Mouse (Mus musculus) MEL (cell line): ENCODE data around the gene Znrf1. TPM values are rescaled to one million over a fixed set of nuclear protein-coding genes. Genes with fewer than 3 reads are reported as not detected.

Experiments
- DNase-seq: peaks from one replicate; pipeline ENCODE4 v3.0.0; 2011; ENCODE audit warnings: low read depth, low spot score
- H3K27ac ChIP-seq: 2 replicates; pipeline ENCODE4 v1.5.1; 2012; ENCODE audit warnings: low read depth, mild to moderate bottlenecking, control low read depth, low read length, moderate library complexity; ENCODE audit not compliant: control insufficient read depth
- H3K27me3 ChIP-seq, 2 experiments: fragments of 150-350 bp in 1 of 2; sonication (generic) in 1 of 2; 2 replicates each; pipeline ENCODE4 v1.6.1; 2012; ENCODE audit warnings: low read length in 2 of 2, mild to moderate bottlenecking in 2 of 2, improper control_type of control experiment in 1 of 2, moderate library complexity in 1 of 2; ENCODE audit not compliant: insufficient read depth in 2 of 2, control insufficient read depth in 1 of 2
- H3K36me3 ChIP-seq, 2 experiments: 2 replicates each; pipeline ENCODE4 v1.6.1; 2012 to 2014; ENCODE audit warnings: low read length in 2 of 2, improper control_type of control experiment in 1 of 2, inconsistent platforms in 1 of 2, mild to moderate bottlenecking in 1 of 2; ENCODE audit not compliant: insufficient read depth in 2 of 2, control insufficient read depth in 1 of 2
- H3K4me1 ChIP-seq, 2 experiments: fragments of 150-350 bp in 1 of 2; sonication (generic) in 1 of 2; 2 replicates each; pipeline ENCODE4 v1.6.1; 2012; ENCODE audit warnings: low read length in 2 of 2, improper control_type of control experiment in 1 of 2, mild to moderate bottlenecking in 1 of 2; ENCODE audit not compliant: insufficient read depth in 2 of 2, control insufficient read depth in 1 of 2
- H3K4me3 ChIP-seq, 2 experiments: fragments of 150-350 bp in 1 of 2; sonication (generic) in 1 of 2; 2 replicates each; pipeline ENCODE4 v1.5.1; 2012; ENCODE audit warnings: low read depth in 2 of 2, low read length in 2 of 2, mild to moderate bottlenecking in 2 of 2, moderate library complexity in 2 of 2, control low read depth in 1 of 2, improper control_type of control experiment in 1 of 2; ENCODE audit not compliant: control insufficient read depth in 1 of 2, insufficient read depth in 1 of 2
- H3K79me2 ChIP-seq: 2 replicates; pipeline ENCODE4 v1.6.1; 2012; ENCODE audit warnings: mild to moderate bottlenecking, low read length, moderate library complexity; ENCODE audit not compliant: control insufficient read depth, poor library complexity, insufficient read depth
- H3K9ac ChIP-seq: 2 replicates; pipeline ENCODE4 v1.6.1; 2012; ENCODE audit warnings: low read depth, mild to moderate bottlenecking, control low read depth, low read length, moderate library complexity; ENCODE audit not compliant: control insufficient read depth, poor library complexity, severe bottlenecking
- H3K9me3 ChIP-seq: fragments of 150-350 bp; sonication (generic); replicated peaks from 2 replicates; pipeline ENCODE4 v1.6.1; 2012; ENCODE audit warnings: mild to moderate bottlenecking, low read length, improper control_type of control experiment, moderate library complexity; ENCODE audit not compliant: insufficient read depth
- BHLHE40 ChIP-seq: IDR thresholded peaks from 2 replicates; pipeline ENCODE4 v1.6.1; 2012; ENCODE audit warnings: low read depth, mild to moderate bottlenecking, inconsistent platforms, low read length, improper control_type of control experiment, borderline replicate concordance
- CTCF ChIP-seq, 3 experiments: IDR thresholded peaks in 2 of 3; conservative IDR thresholded peaks in 1 of 3; 2 replicates each; pipeline ENCODE4 v1.5.1; 2011 to 2012; ENCODE audit warnings: low read length in 3 of 3, low read depth in 2 of 3, mild to moderate bottlenecking in 2 of 3, improper control_type of control experiment in 1 of 3, inconsistent platforms in 1 of 3, mixed read lengths in 1 of 3, moderate library complexity in 1 of 3; ENCODE audit not compliant: control insufficient read depth in 1 of 3, insufficient read depth in 1 of 3, poor library complexity in 1 of 3, severe bottlenecking in 1 of 3
- E2F4 ChIP-seq: IDR thresholded peaks from 2 replicates; pipeline ENCODE4 v1.6.1; 2011; ENCODE audit warnings: low read depth, low read length, improper control_type of control experiment, borderline replicate concordance
- EP300 ChIP-seq, 2 experiments: IDR thresholded peaks; 2 replicates each; pipeline ENCODE4 v1.6.1; 2011; ENCODE audit warnings: improper control_type of control experiment in 2 of 2, low read length in 2 of 2, low read depth in 1 of 2, mild to moderate bottlenecking in 1 of 2
- GABPA ChIP-seq: IDR thresholded peaks from 2 replicates; pipeline ENCODE4 v1.6.1; 2012; ENCODE audit warnings: low read depth, mild to moderate bottlenecking, inconsistent platforms, low read length, improper control_type of control experiment, moderate library complexity
- GATA1 ChIP-seq: IDR thresholded peaks from 2 replicates; pipeline ENCODE4 v1.6.1; 2011; ENCODE audit warnings: low read depth, low read length, improper control_type of control experiment
- HCFC1 ChIP-seq: IDR thresholded peaks from 2 replicates; pipeline ENCODE4 v1.6.1; 2012; ENCODE audit warnings: low read depth, mild to moderate bottlenecking, inconsistent platforms, low read length, improper control_type of control experiment, moderate library complexity
- JUND ChIP-seq: IDR thresholded peaks from 2 replicates; pipeline ENCODE4 v1.6.1; 2011; ENCODE audit warnings: low read depth, mild to moderate bottlenecking, improper control_type of control experiment, low read length
- MAX ChIP-seq: IDR thresholded peaks from 2 replicates; pipeline ENCODE4 v1.6.1; 2011; ENCODE audit warnings: low read length, improper control_type of control experiment
- MAZ ChIP-seq: IDR thresholded peaks from 2 replicates; pipeline ENCODE4 v1.6.1; 2012; ENCODE audit warnings: low read depth, mild to moderate bottlenecking, inconsistent platforms, low read length, improper control_type of control experiment
- NELFE ChIP-seq: IDR thresholded peaks from 2 replicates; pipeline ENCODE4 v1.6.1; 2011; ENCODE audit warnings: low read depth, low read length, improper control_type of control experiment
- NRF1 ChIP-seq: IDR thresholded peaks from 2 replicates; pipeline ENCODE4 v1.6.1; 2014; ENCODE audit warnings: low read depth, mild to moderate bottlenecking, inconsistent platforms, low read length, improper control_type of control experiment, moderate library complexity; ENCODE audit not compliant: poor library complexity, insufficient read depth, severe bottlenecking
- POLR2AphosphoS5 ChIP-seq: IDR thresholded peaks from 2 replicates; pipeline ENCODE4 v1.6.1; 2012; ENCODE audit warnings: low read depth, borderline replicate concordance, mild to moderate bottlenecking, inconsistent platforms, low read length, moderate library complexity, mixed read lengths
- SMC3 ChIP-seq: IDR thresholded peaks from 2 replicates; pipeline ENCODE4 v1.6.1; 2011; ENCODE audit warnings: low read depth, low read length, improper control_type of control experiment
- TBP ChIP-seq: IDR thresholded peaks from 2 replicates; pipeline ENCODE4 v1.8.0; 2011; ENCODE audit warnings: low read depth, low read length, improper control_type of control experiment
- TCF12 ChIP-seq: IDR thresholded peaks from 2 replicates; pipeline ENCODE4 v1.6.1; 2014; ENCODE audit warnings: low read depth, mild to moderate bottlenecking, inconsistent platforms, low read length, improper control_type of control experiment, moderate library complexity
- USF1 ChIP-seq: IDR thresholded peaks from 2 replicates; pipeline ENCODE4 v1.6.1; 2014; ENCODE audit warnings: low read depth, mild to moderate bottlenecking, inconsistent platforms, low read length, improper control_type of control experiment, moderate library complexity
- USF2 ChIP-seq, 2 experiments: IDR thresholded peaks; 2 replicates each; pipeline ENCODE4 v1.6.1; 2011 to 2012; ENCODE audit warnings: improper control_type of control experiment in 2 of 2, low read length in 2 of 2, borderline replicate concordance in 1 of 2, inconsistent platforms in 1 of 2, low read depth in 1 of 2, mild to moderate bottlenecking in 1 of 2; ENCODE audit not compliant: insufficient read depth in 1 of 2
- ZC3H11A ChIP-seq: IDR thresholded peaks from 2 replicates; pipeline ENCODE4 v1.6.1; 2012; ENCODE audit warnings: low read depth, mild to moderate bottlenecking, inconsistent platforms, low read length, improper control_type of control experiment
- ZKSCAN1 ChIP-seq: IDR thresholded peaks from 2 replicates; pipeline ENCODE4 v1.6.1; 2012; ENCODE audit warnings: low read depth, mild to moderate bottlenecking, inconsistent platforms, low read length, improper control_type of control experiment, moderate library complexity
- polyA plus RNA-seq, 2 experiments: library from polyadenylated mRNA; stranded (reverse) in 1 of 2; unstranded in 1 of 2; fragments of >175 nt in 1 of 2; fragments of >200 nt in 1 of 2; gene quantifications; 2 replicates each; pipeline versions ENCODE4 v1.2.1 to v1.2.4; 2012; ENCODE audit warnings: low replicate concordance in 2 of 2, low read depth in 1 of 2; ENCODE audit not compliant: insufficient read length in 2 of 2, insufficient read depth in 1 of 2, missing spikeins in 1 of 2
- total RNA-seq: library from RNA; depleted of rRNA; stranded (reverse); fragments of 300-350 nt; gene quantifications from 2 replicates; pipeline ENCODE4 v1.2.3, GENCODE M21; 2012

Znrf1 gene
- total and polyA plus RNA-seq, 3 experiments = 18.4 to 36.0 TPM; not detected in 1

- H3K4me3 ChIP-seq = no peak overlapping the region
- H3K36me3 ChIP-seq = no peaks in the 10 kb centered on the region
- no peak for DNase-seq
- no peaks in the 10 kb centered on the region for H3K79me2 ChIP-seq
- H3K27ac ChIP-seq = no peak overlapping the region
- no peak overlapping the region for H3K9ac ChIP-seq
- no peaks in the 10 kb centered on the region for H3K4me1 ChIP-seq
- TF ChIP-seq MAX (no peak), POLR2AphosphoS5 (no peak), TCF12 (no peak), ZC3H11A (no peak), SMC3 (0 out of 2 replicates have a peak, but pooled peaks have one; percentile 10), ZKSCAN1 (no peak), E2F4 (no peak)
- no peaks in the 10 kb centered on the region for H3K27me3 ChIP-seq
- H3K9me3 ChIP-seq = no peaks in the 10 kb centered on the region
Measured at GRCm38 (mm10) chr8:111622553-111622952, 86.7 kb downstream of the Znrf1 start.

GRCm38 (mm10) chr8:111624081-111624852 is 88.4 kb downstream of the Znrf1 start:
- no peaks in the 10 kb centered on the region for H3K4me1 ChIP-seq
- no peaks in the 10 kb centered on the region for H3K36me3 ChIP-seq
- H3K27ac ChIP-seq = no peak overlapping the region
- no peaks in the 10 kb centered on the region for H3K9me3 ChIP-seq
- TF ChIP-seq TCF12 = no peak
- no peak for TF ChIP-seq HCFC1
- TF ChIP-seq POLR2AphosphoS5 = no peak
- TF ChIP-seq NRF1 = no peak
- TF ChIP-seq ZC3H11A = no peak
- no peak for TF ChIP-seq E2F4
- no peak for TF ChIP-seq GABPA
- TF ChIP-seq CTCF (IDR thresholded peaks at IDR 0.05 in 2 of 3, conservative IDR thresholded peaks at IDR 0.05 in 1 of 3; ENCODE audit: control insufficient read depth in 1 of 3, insufficient read depth in 1 of 3, low read depth in 2 of 3, low read length in 3 of 3, poor library complexity in 1 of 3, severe bottlenecking in 1 of 3) = no peak
- no peak for TF ChIP-seq USF1
- no peak for TF ChIP-seq TBP
- no peak for TF ChIP-seq MAX
- no peak for TF ChIP-seq JUND
- no peak for TF ChIP-seq NELFE
- TF ChIP-seq EP300 (IDR thresholded peaks at IDR 0.05; ENCODE audit: low read depth in 1 of 2, low read length in 2 of 2) = no peak
- TF ChIP-seq SMC3 = no peak
- TF ChIP-seq BHLHE40 = no peak
- TF ChIP-seq MAZ = no peak
- TF ChIP-seq USF2 (IDR thresholded peaks at IDR 0.05; ENCODE audit: borderline replicate concordance in 1 of 2, insufficient read depth in 1 of 2, low read depth in 1 of 2, low read length in 2 of 2) = no peak
- no peak for TF ChIP-seq GATA1
- no peaks in the 10 kb centered on the region for H3K27me3 ChIP-seq
- H3K79me2 ChIP-seq = no peaks in the 10 kb centered on the region
- DNase-seq = no peak
- no peak overlapping the region for H3K9ac ChIP-seq
- H3K4me3 ChIP-seq = no peak overlapping the region
